ENCODE assay signal across 8 mouse cellular contexts in genomic region chr11:60539540-60539939, GRCm38 (mm10). TPM values are rescaled to one million over a fixed set of nuclear protein-coding genes. Genes with fewer than 3 reads are reported as not detected.
A peak's percentile ranks its signal among the peaks of the same experiment; 100 is the strongest.
DNase-seq lines count a peak whose midpoint lies in the region; ATAC-seq and TF ChIP-seq lines count a peak whose summit lies in the region.

No protein-coding gene starts in this region.

- no peaks in the 10 kb centered on the region for H3K9me3 ChIP-seq in kidney, embryonic 14.5 days (ENCODE audit: control insufficient read depth, low read length)
- no peaks in the 10 kb centered on the region for H3K9me3 ChIP-seq in hindbrain, embryonic 15.5 days
- no peaks in the 10 kb centered on the region for H3K9me3 ChIP-seq in midbrain, embryonic 15.5 days

- no peak overlapping the region for H3K27ac ChIP-seq in kidney, embryonic 14.5 days (ENCODE audit: low read depth, low read length)
- H3K27ac ChIP-seq in bone marrow, adult 2 months (ENCODE audit: control insufficient read depth, insufficient read depth, low read depth, low read length, poor library complexity) = no peak overlapping the region
- no peak overlapping the region for H3K27ac ChIP-seq in hindbrain, embryonic 15.5 days (replicated peaks)
- H3K27ac ChIP-seq in midbrain, embryonic 15.5 days = no peak overlapping the region

- H3K9ac ChIP-seq in kidney, embryonic 14.5 days (ENCODE audit: low read depth, low read length) = peak overlapping the region; percentile 93
- peak overlapping the region; percentile 88 for H3K9ac ChIP-seq in hindbrain, embryonic 15.5 days
- H3K9ac ChIP-seq in midbrain, embryonic 15.5 days = peak overlapping the region; percentile 78; the same call in 1 of the 2 replicates

- no peak for ATAC-seq in kidney, embryonic 14.5 days (ENCODE audit: low FRiP score, low TSS enrichment)
- ATAC-seq in hindbrain, embryonic 15.5 days (ENCODE audit: low FRiP score, low read depth) = no peak
- ATAC-seq in midbrain, embryonic 15.5 days (replicated peaks) = no peak
- no peak for ATAC-seq in megakaryocyte progenitor cell, adult 5-6 weeks (replicated peaks; ENCODE audit: poor library complexity)

- peak overlapping the region; percentile 98 for H3K4me3 ChIP-seq in kidney, embryonic 14.5 days (ENCODE audit: low read length)
- peak overlapping the region; percentile 94 for H3K4me3 ChIP-seq in bone marrow, adult 2 months (replicated peaks; ENCODE audit: control insufficient read depth, low read depth, low read length)
- peak overlapping the region; percentile 79 for H3K4me3 ChIP-seq in hindbrain, embryonic 15.5 days
- peak overlapping the region; percentile 84 for H3K4me3 ChIP-seq in midbrain, embryonic 15.5 days

- H3K4me2 ChIP-seq in kidney, embryonic 14.5 days (replicated peaks; ENCODE audit: low read depth, low read length) = peak overlapping the region; percentile 95
- H3K4me2 ChIP-seq in hindbrain, embryonic 15.5 days = peak overlapping the region; percentile 98
- peak overlapping the region; percentile 95 for H3K4me2 ChIP-seq in midbrain, embryonic 15.5 days

- 4% methylated on average over 2 of the region's 2 CpGs for WGBS in kidney, embryonic 14.5 days
- WGBS in bone marrow, adult 2 months = 16% methylated on average over 2 of the region's 2 CpGs
- WGBS in hindbrain, embryonic 15.5 days = 3% methylated on average over 2 of the region's 2 CpGs
- WGBS in midbrain, embryonic 15.5 days = 4% methylated on average over 2 of the region's 2 CpGs

- H3K4me1 ChIP-seq in kidney, embryonic 14.5 days (ENCODE audit: control insufficient read depth, insufficient read depth, low read length) = peaks cover 28% of the 10 kb centered on the region
- H3K4me1 ChIP-seq in bone marrow, adult 2 months (ENCODE audit: control insufficient read depth, insufficient read depth, low read length) = peaks cover 3% of the 10 kb centered on the region
- peaks cover 68% of the 10 kb centered on the region for H3K4me1 ChIP-seq in hindbrain, embryonic 15.5 days (replicated peaks)
- H3K4me1 ChIP-seq in midbrain, embryonic 15.5 days = peaks cover 60% of the 10 kb centered on the region

- no peak for TF ChIP-seq CTCF in bone marrow, adult 2 months (IDR thresholded peaks at IDR 0.05; ENCODE audit: control insufficient read depth, insufficient read depth, low read length)

- no peak for DNase-seq in kidney, postnatal 14 days
- no peak for DNase-seq in ovary, adult 18-20 months (ENCODE audit: low spot score)
- no peak for DNase-seq in testis, postnatal 10 days (ENCODE audit: low spot score)

- no peaks in the 10 kb centered on the region for H3K27me3 ChIP-seq in kidney, embryonic 14.5 days (ENCODE audit: control insufficient read depth, insufficient read depth, low read length)
- no peaks in the 10 kb centered on the region for H3K27me3 ChIP-seq in hindbrain, embryonic 15.5 days
- no peaks in the 10 kb centered on the region for H3K27me3 ChIP-seq in midbrain, embryonic 15.5 days (replicated peaks)

- peaks cover 29% of the 10 kb centered on the region; the same call in 1 of the 2 replicates for H3K36me3 ChIP-seq in kidney, embryonic 14.5 days (ENCODE audit: control insufficient read depth, insufficient read depth, low read length)
- H3K36me3 ChIP-seq in hindbrain, embryonic 15.5 days = peaks cover 3% of the 10 kb centered on the region; the same call in 1 of the 2 replicates
- no peaks in the 10 kb centered on the region for H3K36me3 ChIP-seq in midbrain, embryonic 15.5 days (replicated peaks)

- no peak for TF ChIP-seq POLR2A in bone marrow, adult 2 months (IDR thresholded peaks at IDR 0.05; ENCODE audit: borderline replicate concordance, control insufficient read depth, low read depth, low read length)

RNA-seq across cellular contexts. Expression of gene Alkbh5, which starts 3.4 kb away (rescaled TPM):
- 39.8 and 44.3 TPM in 2 replicates for polyA plus RNA-seq in kidney, embryonic 14.5 days (2014; fragmentation: Nextera tagmentation; extraction: Ambion mirVana)
- polyA plus RNA-seq in bone marrow, adult 2 months (2011; ENCODE audit: insufficient read depth, insufficient read length, low replicate concordance, missing spikeins) = 16.7 and 19.5 TPM in 2 replicates
- 22.1 and 23.4 TPM in 2 replicates for polyA plus RNA-seq in hindbrain, embryonic 15.5 days (2015; fragmentation: Nextera tagmentation; extraction: Ambion mirVana)
- polyA plus RNA-seq in midbrain, embryonic 15.5 days (2015; fragmentation: Nextera tagmentation; extraction: Ambion mirVana) = 22.9 and 23.1 TPM in 2 replicates
- 29.8 and 30.5 TPM in 2 replicates for total RNA-seq in megakaryocyte progenitor cell, adult 5-6 weeks (2015)
- total RNA-seq in megakaryocyte progenitor cell, adult 5-6 weeks (2017) = 26.8 and 29.3 TPM in 2 replicates
